Mouse (Mus musculus) heart, postnatal 0 days (tissue): ENCODE data around the gene Eif3b. TPM values are rescaled to one million over a fixed set of nuclear protein-coding genes. Genes with fewer than 3 reads are reported as not detected.
A peak's percentile ranks its signal among the peaks of the same experiment; 100 is the strongest.

Source experiments
- ATAC-seq: fragments of 200-750 bp; cut with Nextera tagmentation; 2 replicates; pipeline ENCODE4 v1.8.0; 2017; ENCODE audit warnings: low read depth, moderate number of reproducible peaks, moderate library complexity; ENCODE audit not compliant: insufficient read depth
- DNase-seq: peaks from one replicate; pipeline ENCODE4 v3.0.0-alpha.2; 2016; ENCODE audit warnings: low spot score
- H3K27ac ChIP-seq: fragments of 300-500 bp; sonication (generic); 2 replicates; pipeline ENCODE4 v1.5.1; 2014; ENCODE audit warnings: low read depth, mild to moderate bottlenecking
- H3K27me3 ChIP-seq: fragments of 300-500 bp; sonication (generic); 2 replicates; pipeline ENCODE4 v1.6.1; 2014; ENCODE audit warnings: low read length, mixed read lengths; ENCODE audit not compliant: control insufficient read depth, insufficient read depth
- H3K36me3 ChIP-seq: fragments of 300-500 bp; sonication (generic); replicated peaks from 2 replicates; pipeline ENCODE4 v1.6.1; 2014; ENCODE audit warnings: low read length, mixed read lengths; ENCODE audit not compliant: control insufficient read depth, insufficient read depth
- H3K4me1 ChIP-seq: fragments of 300-500 bp; sonication (generic); 2 replicates; pipeline ENCODE4 v1.6.1; 2014; ENCODE audit warnings: antibody characterized with exemption; ENCODE audit not compliant: control insufficient read depth, insufficient read depth
- H3K4me2 ChIP-seq: fragments of 300-500 bp; sonication (generic); 2 replicates; pipeline ENCODE4 v1.6.1; 2014; ENCODE audit warnings: low read depth, mild to moderate bottlenecking, low read length, moderate library complexity
- H3K4me3 ChIP-seq: fragments of 300-500 bp; sonication (generic); 2 replicates; pipeline ENCODE4 v1.5.1; 2014; ENCODE audit warnings: low read depth, low read length
- H3K9ac ChIP-seq: fragments of 300-500 bp; sonication (generic); replicated peaks from 2 replicates; pipeline ENCODE4 v1.6.1; 2014; ENCODE audit warnings: low read depth, low read length, mixed read lengths
- H3K9me3 ChIP-seq: fragments of 300-500 bp; sonication (generic); replicated peaks from 2 replicates; pipeline ENCODE4 v1.6.1; 2016; ENCODE audit warnings: low read length; ENCODE audit not compliant: control insufficient read depth
- CTCF ChIP-seq: IDR thresholded peaks from 2 replicates; pipeline ENCODE4 v1.5.1; 2016; ENCODE audit warnings: antibody characterized with exemption, control low read depth, low read depth
- EP300 ChIP-seq: IDR thresholded peaks from 2 replicates; pipeline ENCODE4 v1.6.1; 2016; ENCODE audit warnings: antibody characterized with exemption, low read depth
- WGBS: fragments of 180-500 bp; shearing (Covaris S2); extraction: QIAGEN DNeasy Blood & Tissue Kit; methylation state at CpG from one replicate; pipeline ENCODE4 v1.1.7; 2014; 5-methylcytosine and 5-hydroxymethylcytosine counted together
- polyA plus RNA-seq: library from polyadenylated mRNA; unstranded; fragments of >200 nt; fragmentation: Nextera tagmentation; extraction: Ambion mirVana; gene quantifications from 2 replicates; pipeline ENCODE4 v1.2.1, GENCODE M21; 2015
- total RNA-seq: library from RNA; depleted of rRNA; stranded (reverse); fragments of >200 nt; gene quantifications from 2 replicates; pipeline ENCODE4 v1.2.3, GENCODE M21; 2014; ENCODE audit warnings: low replicate concordance

The Eif3b gene
- total and polyA plus RNA-seq, 2 experiments from 2014 or later, result 37.4 to 40.0 TPM

- TF ChIP-seq CTCF (no peak), EP300 (no peak)
- no peak overlapping the region for H3K9ac ChIP-seq
- WGBS, result 50% methylated on average over 4 of the region's 4 CpGs
- H3K4me3 ChIP-seq, result no peak overlapping the region
- no peak overlapping the region for H3K4me2 ChIP-seq
- no peaks in the 10 kb centered on the region for H3K36me3 ChIP-seq
- no peaks in the 10 kb centered on the region for H3K4me1 ChIP-seq
- ATAC-seq, result no peak
- DNase-seq, result no peak
- H3K27me3 ChIP-seq, result no peaks in the 10 kb centered on the region
- no peaks in the 10 kb centered on the region for H3K9me3 ChIP-seq
- no peak overlapping the region for H3K27ac ChIP-seq
These were observed 4.5 kb upstream of the Eif3b start for GRCm38 (mm10) chr5:140414647-140415046.

- Histone ChIP-seq H3K27ac (peak overlapping the region; percentile 90), H3K27me3 (no peaks in the 10 kb centered on the region), H3K4me2 (peak overlapping the region; percentile 85), H3K4me1 (peaks cover 15% of the 10 kb centered on the region), H3K9me3 (no peaks in the 10 kb centered on the region), H3K4me3 (peak overlapping the region; percentile 80), H3K9ac (peak overlapping the region; percentile 82), H3K36me3 (no peaks in the 10 kb centered on the region)
- under 1% methylated on average over 12 of the region's 12 CpGs for WGBS
- no peak for DNase-seq
- no peak for TF ChIP-seq CTCF
- TF ChIP-seq EP300, result no peak
- ATAC-seq, result no peak
These were observed 1.0 kb upstream of the Eif3b start for GRCm38 (mm10) chr5:140418106-140418488.

- Histone ChIP-seq H3K4me2 (peak overlapping the region; percentile 85), H3K27me3 (no peaks in the 10 kb centered on the region), H3K9me3 (no peaks in the 10 kb centered on the region), H3K27ac (peak overlapping the region; percentile 90), H3K4me1 (peaks cover 15% of the 10 kb centered on the region), H3K9ac (peak overlapping the region; percentile 82), H3K36me3 (no peaks in the 10 kb centered on the region), H3K4me3 (peak overlapping the region; percentile 80)
- ATAC-seq, result peak; percentile 37
- under 1% methylated on average over 61 of the region's 62 CpGs for WGBS
- TF ChIP-seq CTCF (no peak), EP300 (peak; percentile 16; the same call in 1 of the 2 replicates)
- DNase-seq, result no peak
These were observed 433 bp downstream of the Eif3b start for GRCm38 (mm10) chr5:140419442-140420080.

GRCm38 (mm10) chr5:140420616-140421015 lies 1.5 kb downstream of the Eif3b start:
- Histone ChIP-seq H3K9ac (peak overlapping the region; percentile 82; the same call in 1 of the 2 replicates), H3K9me3 (no peaks in the 10 kb centered on the region), H3K27me3 (no peaks in the 10 kb centered on the region), H3K36me3 (no peaks in the 10 kb centered on the region; the same call in 1 of the 2 replicates), H3K4me2 (peak overlapping the region; percentile 85), H3K4me1 (peaks cover 15% of the 10 kb centered on the region), H3K27ac (no peak overlapping the region), H3K4me3 (peak overlapping the region; percentile 80)
- WGBS, result 50% methylated on average over 4 of the region's 4 CpGs
- TF ChIP-seq CTCF (no peak), EP300 (no peak)
- DNase-seq (no peak), ATAC-seq (no peak)

DNA sequence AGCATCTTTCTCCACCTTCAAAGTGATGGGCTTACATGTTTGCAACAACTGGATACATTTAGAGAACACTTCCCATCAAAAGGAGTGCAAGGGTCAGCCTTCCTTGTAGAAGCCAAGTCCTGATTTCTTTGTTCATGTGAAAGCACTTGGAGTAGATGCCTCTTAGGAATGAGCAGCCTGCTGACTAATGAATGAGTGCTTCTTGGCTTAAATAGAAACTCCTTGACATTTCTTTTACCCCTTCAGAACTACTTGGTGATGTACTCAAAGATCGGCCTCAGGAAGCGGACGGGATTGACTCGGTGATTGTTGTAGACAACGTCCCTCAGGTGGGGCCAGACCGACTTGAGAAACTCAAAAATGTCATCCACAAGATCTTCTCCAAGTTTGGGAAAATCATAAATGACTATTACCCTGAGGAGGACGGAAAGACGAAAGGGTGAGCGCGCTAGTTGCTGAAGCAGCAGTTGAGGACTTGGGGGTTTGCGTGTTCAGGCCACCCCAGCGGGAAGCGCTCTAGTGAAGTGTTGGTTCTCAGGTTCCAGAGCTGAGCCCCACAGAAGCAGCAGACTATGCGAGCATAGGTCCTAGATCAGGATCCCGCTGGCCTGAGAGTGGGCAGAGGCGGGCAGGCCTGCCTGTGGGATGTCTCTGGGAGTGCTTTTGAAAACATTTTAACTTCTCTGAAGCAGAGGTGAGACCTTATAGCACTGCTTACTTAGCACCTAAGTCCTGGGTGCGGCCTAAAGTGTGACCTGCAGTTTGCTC lies 6.1 kb downstream of the Eif3b start:
- ATAC-seq, result no peak

More for the DNA sequence above, 6.1 kb downstream of the Eif3b start:
- peaks cover 12% of the 10 kb centered on the region for H3K4me1 ChIP-seq
- no peak overlapping the region for H3K27ac ChIP-seq
- WGBS, result 92% methylated on average over 17 of the region's 17 CpGs
- H3K4me2 ChIP-seq, result no peak overlapping the region
- no peaks in the 10 kb centered on the region for H3K9me3 ChIP-seq
- H3K4me3 ChIP-seq, result no peak overlapping the region
- H3K9ac ChIP-seq, result no peak overlapping the region
- no peaks in the 10 kb centered on the region for H3K27me3 ChIP-seq
- no peak for DNase-seq
- H3K36me3 ChIP-seq, result peaks cover 42% of the 10 kb centered on the region
- TF ChIP-seq EP300 (no peak), CTCF (no peak)
